Mouse (Mus musculus) brain, embryonic 14.5 days (tissue): ENCODE results near the gene Dnaaf1. TPM values are rescaled to one million over a fixed set of nuclear protein-coding genes. Genes with fewer than 3 reads are reported as not detected.

Experiments
- DNase-seq: peaks from one replicate; pipeline ENCODE4 v3.0.0-alpha.2; 2011; ENCODE audit warnings: low read depth
- CTCF ChIP-seq: fragments of 200-500 bp; IDR thresholded peaks from 2 replicates; pipeline ENCODE4 v1.5.1; 2012; ENCODE audit warnings: inconsistent platforms, mild to moderate bottlenecking, moderate library complexity, borderline replicate concordance; ENCODE audit not compliant: insufficient read depth, insufficient read length; ENCODE audit errors: extremely low read depth
- POLR2A ChIP-seq: fragments of 200-500 bp; IDR thresholded peaks from 2 replicates; pipeline ENCODE4 v1.6.1; 2012; ENCODE audit warnings: mild to moderate bottlenecking, inconsistent platforms, borderline replicate concordance; ENCODE audit not compliant: poor library complexity, insufficient read depth, insufficient read length, severe bottlenecking; ENCODE audit errors: extremely low read depth
- polyA plus RNA-seq: library from polyadenylated mRNA; depleted of rRNA; stranded (reverse); fragments of >200 nt; gene quantifications from 2 replicates; pipeline ENCODE4 v1.2.3, GENCODE M21; 2012

The Dnaaf1 gene
- polyA plus RNA-seq, 1 experiment, result 0.40 TPM

GRCm38 (mm10) chr8:119618887-119619286 lies 43.9 kb downstream of the Dnaaf1 start:
- TF ChIP-seq POLR2A (no peak), CTCF (no peak)
- DNase-seq, result no peak

- TF ChIP-seq CTCF, result no peak
- no peak for DNase-seq
Measured at GRCm38 (mm10) chr8:119620116-119620840, 45.2 kb downstream of the Dnaaf1 start.

GRCm38 (mm10) chr8:119620848-119621465 lies 45.9 kb downstream of the Dnaaf1 start:
- no peak for DNase-seq
- TF ChIP-seq POLR2A (no peak), CTCF (no peak)

- TF ChIP-seq CTCF, result no peak
- no peak for TF ChIP-seq POLR2A
- no peak for DNase-seq
Measured at GRCm38 (mm10) chr8:119622555-119622954, 47.5 kb downstream of the Dnaaf1 start.

- TF ChIP-seq POLR2A (no peak), CTCF (no peak)
- DNase-seq, result no peak
Measured at GRCm38 (mm10) chr8:119623061-119623460, 48.0 kb downstream of the Dnaaf1 start.

GRCm38 (mm10) chr8:119623744-119624143 lies 48.7 kb downstream of the Dnaaf1 start:
- no peak for TF ChIP-seq CTCF
- no peak for TF ChIP-seq POLR2A

GRCm38 (mm10) chr8:119624916-119625315 lies 49.9 kb downstream of the Dnaaf1 start:
- no peak for DNase-seq
- TF ChIP-seq POLR2A (no peak), CTCF (no peak)

More at GRCm38 (mm10) chr8:119623744-119624143, 48.7 kb downstream of the Dnaaf1 start:
- DNase-seq, result no peak

GRCm38 (mm10) chr8:119625788-119626187 lies 50.8 kb downstream of the Dnaaf1 start:
- no peak for DNase-seq
- TF ChIP-seq POLR2A (no peak), CTCF (no peak)

- no peak for DNase-seq
- TF ChIP-seq POLR2A (no peak), CTCF (no peak)
Measured at GRCm38 (mm10) chr8:119627199-119627598, 52.2 kb downstream of the Dnaaf1 start.

GRCm38 (mm10) chr8:119627613-119628359 lies 52.8 kb downstream of the Dnaaf1 start:
- TF ChIP-seq POLR2A (no peak), CTCF (no peak)
- DNase-seq, result no peak

GRCm38 (mm10) chr8:119630841-119631240 lies 55.8 kb downstream of the Dnaaf1 start:
- TF ChIP-seq CTCF (no peak), POLR2A (no peak)
- DNase-seq, result peak; percentile 43

GRCm38 (mm10) chr8:119632246-119632645 lies 57.2 kb downstream of the Dnaaf1 start:
- TF ChIP-seq CTCF (no peak), POLR2A (no peak)
- no peak for DNase-seq

GRCm38 (mm10) chr8:119632909-119633308 lies 57.9 kb downstream of the Dnaaf1 start:
- TF ChIP-seq CTCF (no peak), POLR2A (no peak)
- no peak for DNase-seq
